In the genomic region with DNA sequence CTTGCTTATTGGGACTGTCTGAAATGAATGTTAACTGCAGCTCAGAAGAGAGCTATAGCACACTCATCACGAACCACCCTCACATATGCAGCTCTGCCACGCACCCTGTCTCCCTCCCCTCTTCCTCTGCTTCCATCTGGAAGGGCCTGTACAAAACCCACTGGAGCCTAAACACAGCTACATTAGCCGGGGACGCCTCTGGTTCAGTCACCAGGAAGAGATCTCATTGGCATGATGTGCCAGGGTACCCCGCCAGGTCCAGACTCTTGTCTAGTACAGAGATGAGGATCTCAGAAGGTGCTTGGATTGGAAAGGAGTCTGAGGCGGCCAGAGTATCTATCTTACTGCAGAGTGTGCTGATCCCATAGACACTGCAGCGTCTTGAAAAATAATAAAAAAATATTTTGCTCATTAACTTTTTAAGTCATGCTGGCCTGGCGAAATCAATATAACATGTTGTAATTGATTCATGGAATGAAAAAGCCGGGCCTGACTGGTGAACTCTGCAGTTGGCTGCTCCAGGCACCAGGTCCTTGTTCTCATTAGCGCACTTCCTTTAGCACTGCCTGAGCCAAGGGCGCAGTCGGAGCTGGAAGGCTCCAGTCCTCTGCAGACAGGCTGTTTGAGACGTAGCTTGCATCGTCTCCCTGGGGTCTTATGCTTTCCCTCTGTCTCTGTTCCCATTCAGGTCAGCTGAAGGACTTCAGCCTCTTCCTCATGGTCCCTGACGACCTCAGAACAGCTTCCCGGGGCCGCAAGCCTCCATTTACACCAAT, we compare ENCODE assay signal across 10 mouse cellular contexts. TPM values are rescaled to one million over a fixed set of nuclear protein-coding genes. Genes with fewer than 3 reads are reported as not detected.
DNase-seq lines count a peak whose midpoint lies in the region; ATAC-seq lines count a peak whose summit lies in the region.
"Had no signal": no experiment of that assay in that cellular context is flagged by ENCODE, and none has a peak within 500 bp of the region (broad histone marks: within the 10 kb centered on the region; RNA-seq: fewer than 3 reads in every experiment).

No protein-coding gene starts in this region.

- H3K4me1 ChIP-seq in limb, embryonic 13.5 days, result peaks cover 22% of the 10 kb centered on the region
- H3K4me1 ChIP-seq: embryonic facial prominence, embryonic 12.5 days; liver, embryonic 13.5 days had no signal

- DNase-seq in layer of hippocampus, adult 11-12 months (ENCODE audit: low spot score), result peak; percentile 25
- no peak for DNase-seq in layer of hippocampus, postnatal 25 days (ENCODE audit: extremely low spot score in 1 of 2, low spot score in 1 of 2)
- peak; percentile 89 to 94 for DNase-seq in cerebellum, postnatal 10 days
- peak; percentile 41 to 51 for DNase-seq in heart, adult 9 months (ENCODE audit: low spot score in 2 of 2)
- DNase-seq in c-Kit-positive CD71-positive TER-119-positive erythroid progenitor cells, embryonic 14.5 days (ENCODE audit: low spot score), result no peak
- DNase-seq in embryo, embryonic 10.5 days (ENCODE audit: low spot score), result no peak
- DNase-seq: liver, embryonic 13.5 days had no signal

- H3K27me3 ChIP-seq in limb, embryonic 13.5 days, result no peaks in the 10 kb centered on the region
- H3K27me3 ChIP-seq: embryonic facial prominence, embryonic 12.5 days; liver, embryonic 13.5 days had no signal

- no peaks in the 10 kb centered on the region for H3K36me3 ChIP-seq in limb, embryonic 13.5 days
- H3K36me3 ChIP-seq: embryonic facial prominence, embryonic 12.5 days; liver, embryonic 13.5 days had no signal

- WGBS in limb, embryonic 13.5 days, result 50% methylated on average over 17 of the region's 17 CpGs

- H3K4me3 ChIP-seq in limb, embryonic 13.5 days, result no peak overlapping the region
- H3K4me3 ChIP-seq: embryonic facial prominence, embryonic 12.5 days; liver, embryonic 13.5 days had no signal

- H3K4me2 ChIP-seq in limb, embryonic 13.5 days (replicated peaks), result peak overlapping the region; percentile 12; the same call in 1 of the 2 replicates
- H3K4me2 ChIP-seq: embryonic facial prominence, embryonic 12.5 days; liver, embryonic 13.5 days had no signal

- H3K9ac ChIP-seq in limb, embryonic 13.5 days, result no peak overlapping the region
- H3K9ac ChIP-seq: embryonic facial prominence, embryonic 12.5 days; liver, embryonic 13.5 days had no signal

- no peak overlapping the region for H3K27ac ChIP-seq in limb, embryonic 13.5 days
- H3K27ac ChIP-seq: embryonic facial prominence, embryonic 12.5 days; liver, embryonic 13.5 days had no signal

- ATAC-seq in limb, embryonic 13.5 days (ENCODE audit: low FRiP score, low read depth), result peak; percentile 80
- no peak for ATAC-seq in activated CD4-positive, CD25-positive, alpha-beta regulatory T cell, adult 4 months

- no peaks in the 10 kb centered on the region for H3K9me3 ChIP-seq in limb, embryonic 13.5 days
- H3K9me3 ChIP-seq: embryonic facial prominence, embryonic 12.5 days had no signal

RNA-seq across cellular contexts. Expression of a gene that starts 50.1 kb away (rescaled TPM):
- 10 to 100 TPM; 23.6 to 25.5 TPM for total RNA-seq in layer of hippocampus, postnatal 25 days (2021)
- 1.5 and 1.8 TPM in 2 replicates for polyA plus RNA-seq in limb, embryonic 13.5 days (2015; fragmentation: Nextera tagmentation; extraction: Ambion mirVana)
- polyA plus RNA-seq in activated CD4-positive, CD25-positive, alpha-beta regulatory T cell, adult 4 months (2017; shearing (Covaris generic)), result not detected

Comparison
In these comparisons a context has a peak if more than half of its experiments do, and no peak if none do; other contexts are left out.
1. DNase-seq: peak in layer of hippocampus, adult 11-12 months (single experiment), cerebellum, postnatal 10 days (2 of 2) and heart, adult 9 months (2 of 2); none in layer of hippocampus, postnatal 25 days (0 of 2), c-Kit-positive CD71-positive TER-119-positive erythroid progenitor cells, embryonic 14.5 days (single experiment) and embryo, embryonic 10.5 days (single experiment).